Mouse (Mus musculus) myocyte (in vitro differentiated cells): Measurements from ENCODE around the gene Orc1. TPM values are rescaled to one million over a fixed set of nuclear protein-coding genes. Genes with fewer than 3 reads are reported as not detected.
A peak's percentile ranks its signal among the peaks of the same experiment; 100 is the strongest.

Experiments
- H3K27me3 ChIP-seq: one replicate; pipeline ENCODE4 v1.6.1; 2011; ENCODE audit not compliant: control insufficient read depth, insufficient read depth, insufficient read length
- H3K36me3 ChIP-seq: one replicate; pipeline ENCODE4 v1.6.1; 2011; ENCODE audit not compliant: control insufficient read depth, insufficient read depth
- H3K4me2 ChIP-seq: one replicate; pipeline ENCODE4 v1.6.1; 2011; ENCODE audit warnings: low read depth, control low read depth
- H3K4me3 ChIP-seq: one replicate; pipeline ENCODE4 v1.5.1; 2011; ENCODE audit warnings: mild to moderate bottlenecking, control low read depth, moderate library complexity
- H3K79me2 ChIP-seq: one replicate; pipeline ENCODE4 v1.6.1; 2011; ENCODE audit not compliant: control insufficient read depth, insufficient read depth
- H3ac ChIP-seq: one replicate; pipeline ENCODE4 v1.6.1; 2011; ENCODE audit not compliant: control insufficient read depth, insufficient read length
- CEBPB ChIP-seq: IDR thresholded peaks from 2 replicates; pipeline ENCODE4 v1.6.1; 2011; ENCODE audit warnings: mild to moderate bottlenecking, moderate library complexity; ENCODE audit not compliant: poor library complexity, insufficient read depth, severe bottlenecking
- E2F4 ChIP-seq: IDR thresholded peaks from one replicate; pipeline ENCODE4 v1.6.1; 2011; ENCODE audit warnings: mild to moderate bottlenecking, control low read depth, moderate library complexity; ENCODE audit not compliant: insufficient read depth
- MAX ChIP-seq: IDR thresholded peaks from one replicate; pipeline ENCODE4 v1.6.1; 2011; ENCODE audit warnings: low read depth, mild to moderate bottlenecking, control low read depth
- MYOD1 ChIP-seq, 3 experiments: IDR thresholded peaks; one replicate each; pipeline ENCODE4 v1.6.1; 2011; ENCODE audit warnings: control low read depth in 2 of 3, low read depth in 2 of 3, mild to moderate bottlenecking in 2 of 3, moderate library complexity in 1 of 3; ENCODE audit not compliant: insufficient read length in 2 of 3, control insufficient read depth in 1 of 3
- MYOG ChIP-seq, 3 experiments: IDR thresholded peaks; one replicate each; pipeline ENCODE4 v1.6.1; 2011; ENCODE audit warnings: control low read depth in 2 of 3, low read depth in 2 of 3, mild to moderate bottlenecking in 2 of 3; ENCODE audit not compliant: insufficient read length in 2 of 3, control insufficient read depth in 1 of 3, insufficient read depth in 1 of 3
- POLR2A ChIP-seq: IDR thresholded peaks from one replicate; pipeline ENCODE4 v1.6.1; 2011; ENCODE audit warnings: low read depth, mild to moderate bottlenecking, control low read depth, moderate library complexity; ENCODE audit not compliant: insufficient read length
- POLR2AphosphoS2 ChIP-seq: IDR thresholded peaks from one replicate; pipeline ENCODE4 v1.6.1; 2011; ENCODE audit warnings: low read depth, control low read depth; ENCODE audit not compliant: insufficient read length
- REST ChIP-seq: IDR thresholded peaks from one replicate; pipeline ENCODE4 v1.6.1; 2011; ENCODE audit warnings: mild to moderate bottlenecking, control low read depth, moderate library complexity; ENCODE audit not compliant: insufficient read depth, insufficient read length
- SRF ChIP-seq: IDR thresholded peaks from one replicate; pipeline ENCODE4 v1.6.1; 2011; ENCODE audit warnings: low read depth; ENCODE audit not compliant: control insufficient read depth, insufficient read length
- TCF12 ChIP-seq: IDR thresholded peaks from one replicate; pipeline ENCODE4 v1.6.1; 2011; ENCODE audit warnings: mild to moderate bottlenecking, control low read depth; ENCODE audit not compliant: poor library complexity, insufficient read depth, severe bottlenecking
- TCF3 ChIP-seq: IDR thresholded peaks from one replicate; pipeline ENCODE4 v1.6.1; 2011; ENCODE audit warnings: low read depth, control low read depth; ENCODE audit not compliant: insufficient read length
- USF1 ChIP-seq: IDR thresholded peaks from one replicate; pipeline ENCODE4 v1.6.1; 2011; ENCODE audit warnings: low read depth, mild to moderate bottlenecking, control low read depth, moderate library complexity
- polyA plus RNA-seq: library from polyadenylated mRNA; unstranded; fragments of >200 nt; fragmentation: generic; extraction: Trizol; gene quantifications from one replicate; pipeline ENCODE4 v1.2.1, GENCODE M21; 2012; ENCODE audit warnings: missing spikeins

Orc1 gene
- polyA plus RNA-seq, 1 experiment = 0.84 TPM

DNA sequence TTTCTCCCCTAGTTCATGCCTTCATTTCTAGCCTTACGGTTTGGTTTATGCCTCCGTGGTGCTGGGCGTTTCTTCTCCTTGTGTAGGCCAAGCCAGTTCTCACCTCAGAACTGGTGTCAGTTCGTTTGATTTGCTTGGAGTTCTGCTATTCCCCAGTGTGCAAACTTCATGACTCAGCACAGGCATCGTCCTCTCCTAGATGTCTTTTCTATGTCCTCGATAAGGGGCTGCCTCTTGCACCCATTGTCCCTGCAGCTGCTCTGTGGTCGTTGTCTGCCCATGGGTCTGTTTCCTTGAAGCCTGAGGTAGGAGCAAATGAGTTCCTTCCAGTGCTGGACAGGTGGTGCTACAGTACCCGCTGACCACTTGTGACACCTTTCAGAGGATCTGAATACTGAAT is 41.3 kb downstream of the Orc1 start:
- H3K36me3 ChIP-seq = no peaks in the 10 kb centered on the region
- H3K27me3 ChIP-seq = no peaks in the 10 kb centered on the region
- peaks cover 13% of the 10 kb centered on the region for H3K79me2 ChIP-seq
- peak overlapping the region; percentile 83 for H3K4me3 ChIP-seq
- peak overlapping the region; percentile 50 for H3ac ChIP-seq
- TF ChIP-seq USF1 (no peak), MYOG (IDR thresholded peaks at IDR 0.05; ENCODE audit: control insufficient read depth in 1 of 3, insufficient read depth in 1 of 3, insufficient read length in 2 of 3, low read depth in 2 of 3) (peak in 1 of 3 experiments; percentile 27), E2F4 (no peak), MYOD1 (IDR thresholded peaks at IDR 0.05; ENCODE audit: control insufficient read depth in 1 of 3, insufficient read length in 2 of 3, low read depth in 2 of 3) (peak in 1 of 3 experiments; percentile 16)
- H3K4me2 ChIP-seq = peak overlapping the region; percentile 99

DNA sequence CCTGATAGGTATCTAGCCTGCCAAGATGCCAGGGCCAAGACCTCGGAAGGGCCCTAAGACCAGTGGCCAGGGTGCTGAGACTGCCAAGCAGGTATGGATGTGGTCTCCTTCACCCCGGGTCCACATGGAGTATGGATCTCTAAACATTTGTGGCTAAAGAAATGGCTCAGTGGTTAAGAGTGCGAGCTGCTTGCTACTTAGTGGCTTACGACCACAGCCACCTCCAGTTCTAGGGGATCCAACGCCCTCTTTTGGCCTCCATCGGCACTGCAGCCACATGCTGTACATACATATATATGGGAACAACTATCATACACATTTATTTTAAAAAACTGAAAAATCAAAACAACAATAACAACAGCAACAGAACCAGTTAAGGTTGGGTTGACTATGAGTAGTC is 42.3 kb downstream of the Orc1 start:
- H3K27me3 ChIP-seq = no peaks in the 10 kb centered on the region
- peaks cover 13% of the 10 kb centered on the region for H3K79me2 ChIP-seq
- no peak overlapping the region for H3K4me2 ChIP-seq
- H3K36me3 ChIP-seq = no peaks in the 10 kb centered on the region
- H3ac ChIP-seq = no peak overlapping the region
- TF ChIP-seq MYOD1 (IDR thresholded peaks at IDR 0.05; ENCODE audit: control insufficient read depth in 1 of 3, insufficient read length in 2 of 3, low read depth in 2 of 3) (no peak), E2F4 (no peak), POLR2A (no peak), MYOG (IDR thresholded peaks at IDR 0.05; ENCODE audit: control insufficient read depth in 1 of 3, insufficient read depth in 1 of 3, insufficient read length in 2 of 3, low read depth in 2 of 3) (no peak), POLR2AphosphoS2 (no peak), TCF12 (no peak), CEBPB (no peak), SRF (no peak), REST (no peak), USF1 (no peak), MAX (no peak), TCF3 (no peak)
- peak overlapping the region; percentile 83 for H3K4me3 ChIP-seq

DNA sequence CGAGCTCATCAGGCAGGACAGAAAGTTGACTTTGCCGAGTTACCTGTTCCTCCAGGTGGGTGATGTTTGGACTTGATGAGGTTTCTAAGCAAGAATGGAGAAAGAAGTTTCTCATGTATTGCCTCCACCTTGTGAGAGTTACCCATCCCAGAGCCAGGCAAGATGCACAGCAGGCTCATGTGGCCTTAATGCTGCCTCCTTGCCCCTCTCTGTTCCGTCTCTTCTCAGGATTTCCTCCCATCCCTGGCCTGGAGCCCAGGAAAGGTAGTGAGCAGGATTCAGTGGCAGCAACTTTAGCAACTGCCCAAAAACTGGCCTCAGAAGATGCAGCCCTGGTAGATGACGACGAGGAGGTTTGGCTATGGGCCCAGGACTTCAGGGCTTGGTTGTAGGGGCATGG is 47.8 kb downstream of the Orc1 start:
- peaks cover 12% of the 10 kb centered on the region for H3K36me3 ChIP-seq
- H3K4me3 ChIP-seq = no peak overlapping the region
- no peaks in the 10 kb centered on the region for H3K79me2 ChIP-seq
- H3ac ChIP-seq = no peak overlapping the region
- H3K4me2 ChIP-seq = no peak overlapping the region
- no peaks in the 10 kb centered on the region for H3K27me3 ChIP-seq
- TF ChIP-seq MYOG (IDR thresholded peaks at IDR 0.05; ENCODE audit: control insufficient read depth in 1 of 3, insufficient read depth in 1 of 3, insufficient read length in 2 of 3, low read depth in 2 of 3) = no peak
- peak; percentile 19 for TF ChIP-seq POLR2AphosphoS2

DNA sequence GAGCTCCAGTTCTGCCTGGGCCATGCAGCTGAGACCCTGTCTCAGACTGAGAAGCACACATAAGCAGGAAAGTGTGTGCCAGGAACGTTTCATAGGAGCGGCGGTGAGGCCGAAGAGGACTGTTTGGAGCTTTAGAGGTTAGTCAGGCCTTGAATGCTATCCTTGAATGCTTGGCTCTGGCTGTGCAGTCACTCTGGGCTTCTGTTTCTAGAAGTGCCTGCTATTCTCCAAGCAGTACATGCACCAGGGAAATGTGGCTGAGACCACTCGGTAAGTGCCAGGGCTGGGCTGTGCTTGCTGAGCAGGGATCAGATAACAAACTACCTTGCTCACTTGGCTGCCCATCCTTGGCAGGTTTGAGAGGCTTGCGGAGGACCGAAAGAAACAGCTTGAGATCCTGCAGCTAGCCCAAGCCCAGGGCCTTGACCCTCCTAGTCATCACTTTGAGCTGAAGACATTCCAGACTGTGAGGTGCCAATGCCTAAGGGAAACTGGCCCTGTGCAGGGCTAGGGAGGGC is 50.2 kb downstream of the Orc1 start:
- no peaks in the 10 kb centered on the region for H3K79me2 ChIP-seq

DNA sequence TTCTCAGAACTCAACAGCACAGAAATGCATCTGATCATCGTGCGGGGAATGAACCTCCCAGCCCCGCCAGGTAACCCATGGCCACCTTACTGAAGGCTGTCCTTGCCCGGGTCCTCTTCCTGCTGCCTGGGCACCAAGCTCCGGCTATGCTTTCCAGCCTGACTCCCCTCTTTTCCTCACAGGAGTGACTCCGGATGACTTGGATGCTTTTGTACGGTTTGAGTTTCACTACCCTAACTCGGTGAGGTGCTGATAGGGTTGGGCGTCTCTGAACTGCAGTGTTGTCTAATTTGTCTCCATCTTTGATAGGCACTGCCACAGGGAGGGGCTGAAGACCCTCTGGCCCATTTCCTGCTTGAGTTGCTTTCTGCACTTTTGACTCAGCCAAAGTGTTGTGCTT is 50.9 kb downstream of the Orc1 start:
- Histone ChIP-seq H3K36me3 (peaks cover 25% of the 10 kb centered on the region), H3K79me2 (no peaks in the 10 kb centered on the region), H3ac (no peak overlapping the region), H3K4me3 (no peak overlapping the region), H3K4me2 (no peak overlapping the region), H3K27me3 (no peaks in the 10 kb centered on the region)
- TF ChIP-seq MYOD1 (IDR thresholded peaks at IDR 0.05; ENCODE audit: control insufficient read depth in 1 of 3, insufficient read length in 2 of 3, low read depth in 2 of 3) (no peak), CEBPB (no peak), TCF12 (no peak), TCF3 (no peak), SRF (no peak), POLR2AphosphoS2 (no peak), MYOG (IDR thresholded peaks at IDR 0.05; ENCODE audit: control insufficient read depth in 1 of 3, insufficient read depth in 1 of 3, insufficient read length in 2 of 3, low read depth in 2 of 3) (no peak), MAX (no peak), POLR2A (no peak), REST (no peak)

More for the DNA sequence above, 50.2 kb downstream of the Orc1 start:
- H3K36me3 ChIP-seq = peaks cover 25% of the 10 kb centered on the region
- TF ChIP-seq POLR2A (no peak), TCF12 (no peak)
- no peak overlapping the region for H3K4me2 ChIP-seq
- H3K27me3 ChIP-seq = no peaks in the 10 kb centered on the region
- no peak overlapping the region for H3K4me3 ChIP-seq
- H3ac ChIP-seq = no peak overlapping the region

DNA sequence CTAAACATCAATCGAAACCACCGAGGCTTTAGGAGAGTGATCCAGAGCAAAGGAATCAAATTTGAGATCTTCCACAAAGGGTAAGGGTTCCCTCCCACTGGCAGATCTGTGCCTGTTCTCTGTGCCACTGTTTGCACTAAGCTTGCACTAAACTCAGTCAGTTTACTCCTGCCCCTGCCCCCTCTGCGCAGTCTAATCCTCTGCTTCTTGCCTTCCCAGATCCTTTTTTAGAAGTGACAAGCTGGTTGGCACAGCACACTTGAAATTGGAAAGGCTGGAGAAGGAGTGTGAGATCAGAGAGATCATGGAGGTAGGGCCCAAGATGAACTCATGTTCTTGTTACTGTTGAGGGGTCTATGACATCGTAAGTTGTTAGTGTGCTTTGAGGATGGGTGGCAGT is 52.4 kb downstream of the Orc1 start:
- H3K4me2 ChIP-seq = no peak overlapping the region

More for the DNA sequence above, 52.4 kb downstream of the Orc1 start:
- Histone ChIP-seq H3K27me3 (no peaks in the 10 kb centered on the region), H3K4me3 (no peak overlapping the region), H3K36me3 (peaks cover 25% of the 10 kb centered on the region), H3ac (no peak overlapping the region), H3K79me2 (no peaks in the 10 kb centered on the region)
- TF ChIP-seq MAX (no peak), USF1 (no peak), MYOD1 (IDR thresholded peaks at IDR 0.05; ENCODE audit: control insufficient read depth in 1 of 3, insufficient read length in 2 of 3, low read depth in 2 of 3) (no peak), TCF3 (no peak), MYOG (IDR thresholded peaks at IDR 0.05; ENCODE audit: control insufficient read depth in 1 of 3, insufficient read depth in 1 of 3, insufficient read length in 2 of 3, low read depth in 2 of 3) (no peak), CEBPB (no peak), TCF12 (no peak)
